Comparison of ENCODE assay signal across 9 mouse cellular contexts in genomic region chr14:11534456-11534855, GRCm38 (mm10). TPM values are rescaled to one million over a fixed set of nuclear protein-coding genes. Genes with fewer than 3 reads are reported as not detected.
DNase-seq lines count a peak whose midpoint lies in the region; ATAC-seq lines count a peak whose summit lies in the region.
"Had no signal": no experiment of that assay in that cellular context is flagged by ENCODE, and none has a peak within 500 bp of the region (broad histone marks: within the 10 kb centered on the region; RNA-seq: fewer than 3 reads in every experiment).

No protein-coding gene starts in this region.

- H3K4me1 ChIP-seq in heart, embryonic 10.5 days = peaks cover 6% of the 10 kb centered on the region; the same call in 1 of the 2 replicates
- H3K4me1 ChIP-seq in hindbrain, embryonic 11.5 days (replicated peaks; ENCODE audit: control insufficient read depth, insufficient read depth, low read length) = peaks cover 6% of the 10 kb centered on the region; the same call in 1 of the 2 replicates

- no peak overlapping the region for H3K27ac ChIP-seq in heart, embryonic 10.5 days
- peak overlapping the region; percentile 36; the same call in 1 of the 2 replicates for H3K27ac ChIP-seq in hindbrain, embryonic 11.5 days (ENCODE audit: low read depth, low read length)

- H3K4me2 ChIP-seq in hindbrain, embryonic 11.5 days (replicated peaks; ENCODE audit: low read depth, low read length) = no peak overlapping the region

- no peak overlapping the region for H3K9ac ChIP-seq in hindbrain, embryonic 11.5 days (ENCODE audit: low read depth, low read length)

- WGBS in heart, embryonic 10.5 days = 42% methylated on average over 1 of the region's 1 CpGs
- WGBS in hindbrain, embryonic 11.5 days = 38% methylated on average over 1 of the region's 1 CpGs

- H3K36me3 ChIP-seq in heart, embryonic 10.5 days = no peaks in the 10 kb centered on the region
- no peaks in the 10 kb centered on the region for H3K36me3 ChIP-seq in hindbrain, embryonic 11.5 days (ENCODE audit: control insufficient read depth, insufficient read depth, low read length)

- peak; percentile 96 for DNase-seq in heart, adult 11 months
- no peak for DNase-seq in heart, embryonic 10.5 days (ENCODE audit: low spot score)
- DNase-seq in embryo, embryonic 10.5 days (ENCODE audit: low spot score) = peak; percentile 66
- peak; percentile 50 for DNase-seq in hindbrain, embryonic 11.5 days (ENCODE audit: low spot score)
- DNase-seq in lung, postnatal 14 days = peak; percentile 18
- no peak for DNase-seq in thymus, postnatal 0 days (ENCODE audit: low spot score)
- no peak for DNase-seq in layer of hippocampus, postnatal 25 days (ENCODE audit: extremely low spot score in 1 of 2, low spot score in 1 of 2)
- DNase-seq in right cerebral cortex, postnatal 4 days = no peak

- H3K27me3 ChIP-seq in heart, embryonic 10.5 days (ENCODE audit: insufficient read depth, poor library complexity, severe bottlenecking) = no peaks in the 10 kb centered on the region
- no peaks in the 10 kb centered on the region for H3K27me3 ChIP-seq in hindbrain, embryonic 11.5 days (ENCODE audit: control insufficient read depth, insufficient read depth, low read length)

- no peaks in the 10 kb centered on the region for H3K9me3 ChIP-seq in heart, embryonic 10.5 days
- no peaks in the 10 kb centered on the region for H3K9me3 ChIP-seq in hindbrain, embryonic 11.5 days (ENCODE audit: control insufficient read depth, low read length)

- peak; percentile 75 for ATAC-seq in hindbrain, embryonic 11.5 days (ENCODE audit: low FRiP score)

- no peak overlapping the region for H3K4me3 ChIP-seq in heart, embryonic 10.5 days
- no peak overlapping the region for H3K4me3 ChIP-seq in hindbrain, embryonic 11.5 days (ENCODE audit: low read depth, low read length)
- H3K4me3 ChIP-seq: myocyte had no signal

RNA-seq across cellular contexts. Expression of gene Ptprg, which starts 18.9 kb away (rescaled TPM):
- polyA plus RNA-seq in heart, embryonic 10.5 days (2016; fragmentation: Nextera tagmentation; extraction: Ambion mirVana) = 22.2 and 22.8 TPM in 2 replicates
- polyA plus RNA-seq in hindbrain, embryonic 11.5 days (2014; fragmentation: Nextera tagmentation; extraction: Ambion mirVana) = 45.0 and 46.6 TPM in 2 replicates
- polyA plus RNA-seq in thymus, postnatal 0 days (2015; fragmentation: Nextera tagmentation; extraction: Ambion mirVana) = 5.3 and 6.1 TPM in 2 replicates
- total RNA-seq in layer of hippocampus, postnatal 25 days (2021) = 100 to 1,000 TPM; 109 to 133 TPM

Comparison
In these comparisons a context has a peak if more than half of its experiments do, and no peak if none do; other contexts are left out.
1. DNase-seq: peak in heart, adult 11 months (single experiment), embryo, embryonic 10.5 days (single experiment), hindbrain, embryonic 11.5 days (single experiment) and lung, postnatal 14 days (single experiment); none in heart, embryonic 10.5 days (single experiment), thymus, postnatal 0 days (single experiment), layer of hippocampus, postnatal 25 days (0 of 2) and right cerebral cortex, postnatal 4 days (single experiment).